Mouse (Mus musculus): ENCODE measurements around the gene Ggcx.
"Not testable (repeated sequence)": the region's sequence is repeated elsewhere in the genome, so short reads cannot be mapped to it uniquely, and the experiment has no call there.

Gene Ggcx

GRCm38 (mm10) chr6:72465361-72466157 is 51.5 kb downstream of the Ggcx start:
- no peak for DNase-seq

GRCm38 (mm10) chr6:72466171-72466570 is 52.1 kb downstream of the Ggcx start:
- DNase-seq = no peak

GRCm38 (mm10) chr6:72473264-72474041 is 59.3 kb downstream of the Ggcx start:
- DNase-seq = no peak

GRCm38 (mm10) chr6:72475221-72475985 is 61.3 kb downstream of the Ggcx start:
- DNase-seq = no peak

GRCm38 (mm10) chr6:72476836-72477235 is 62.7 kb downstream of the Ggcx start:
- no peak for DNase-seq

GRCm38 (mm10) chr6:72477621-72478020 is 63.5 kb downstream of the Ggcx start:
- no peak for DNase-seq

- DNase-seq = not testable (repeated sequence)
Measured at GRCm38 (mm10) chr6:72478691-72479090, 64.6 kb downstream of the Ggcx start.

GRCm38 (mm10) chr6:72479645-72480421 is 65.7 kb downstream of the Ggcx start:
- DNase-seq = no peak

- no peak for DNase-seq
Measured at GRCm38 (mm10) chr6:72480422-72480702, 66.3 kb downstream of the Ggcx start.
